Mouse (Mus musculus): ENCODE results near the gene Gm47969.
"Not testable (repeated sequence)": the region's sequence is repeated elsewhere in the genome, so short reads cannot be mapped to it uniquely, and the experiment has no call there.

GRCm38 (mm10) chr1:83000306-83000705 lies 44.4 kb upstream of the Gm47969 start, which contains the start of gene Gm47959:
- not testable (repeated sequence) for TF ChIP-seq GATA1, TAL1 (IDR thresholded peaks at IDR 0.05; ENCODE audit: low read length)
